Mouse (Mus musculus) urinary bladder, postnatal 10 days (tissue): ENCODE results near the gene Mok.
"Not testable (repeated sequence)": the region's sequence is repeated elsewhere in the genome, so short reads cannot be mapped to it uniquely, and the experiment has no call there.

Source experiments
- DNase-seq: peaks from one replicate; pipeline ENCODE4 v3.0.0; 2022; ENCODE audit warnings: low spot score

The Mok gene

GRCm38 (mm10) chr12:110840348-110841198, at the start of gene Mok:
TSS of gene Mok (minus strand) at chr12:110840939.
- peak; percentile 89 for DNase-seq

DNA sequence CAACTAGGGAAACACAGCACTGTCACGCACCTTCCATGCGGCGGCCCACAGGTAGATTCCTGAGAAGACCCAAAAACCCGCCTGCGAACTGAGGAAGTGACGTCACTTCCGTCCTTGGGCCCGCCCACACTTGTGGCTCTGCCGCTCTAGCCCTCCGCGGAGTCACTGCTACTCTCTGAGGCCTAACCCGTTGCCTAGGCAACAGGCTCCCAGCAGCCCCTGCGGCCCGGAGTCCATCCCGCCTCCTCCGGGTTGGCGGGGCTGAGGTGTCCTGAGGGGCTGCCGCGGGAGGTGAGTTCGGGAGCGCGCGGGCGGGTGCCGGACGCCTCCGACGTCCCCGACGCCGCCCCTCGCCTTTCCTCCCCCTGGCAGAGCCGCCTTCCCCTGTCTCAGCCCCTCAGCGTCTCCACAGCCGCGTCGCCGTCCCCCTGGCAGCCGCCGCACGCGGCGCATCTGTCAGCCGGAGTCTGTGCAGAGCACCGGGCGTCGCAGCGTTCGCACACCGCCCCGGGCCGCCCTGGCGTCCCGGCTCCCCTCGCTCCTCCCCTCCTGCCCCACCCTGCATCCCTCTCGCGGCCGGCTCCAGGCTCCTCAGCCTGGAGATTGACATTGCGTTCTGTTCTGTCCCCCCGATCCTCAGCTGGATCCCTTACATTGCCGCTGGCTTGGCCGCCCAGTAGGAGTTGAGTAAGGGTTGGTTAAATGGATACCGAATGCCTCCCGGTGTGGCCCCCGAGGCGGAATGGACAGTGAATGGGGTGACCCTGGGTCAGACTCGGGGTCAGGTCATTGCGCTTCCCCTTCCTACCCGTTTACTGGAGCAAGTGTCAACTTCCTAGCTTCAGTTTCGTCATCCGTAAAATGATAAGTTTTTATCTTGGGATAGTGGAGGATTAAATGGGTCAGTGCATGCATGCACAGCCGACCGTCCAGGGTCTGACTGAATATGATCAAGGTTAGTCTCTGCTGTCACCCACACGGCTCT, 48.6 kb upstream of the Mok start, which contains the start of the genes Cinp and Tecpr2:
Gene Cinp, minus strand, starts transcription at position 110 of the 985 bp plus-strand sequence.
Gene Tecpr2, plus strand, starts transcription at position 229 of the 985 bp plus-strand sequence.
- peak; percentile 83 for DNase-seq

DNA sequence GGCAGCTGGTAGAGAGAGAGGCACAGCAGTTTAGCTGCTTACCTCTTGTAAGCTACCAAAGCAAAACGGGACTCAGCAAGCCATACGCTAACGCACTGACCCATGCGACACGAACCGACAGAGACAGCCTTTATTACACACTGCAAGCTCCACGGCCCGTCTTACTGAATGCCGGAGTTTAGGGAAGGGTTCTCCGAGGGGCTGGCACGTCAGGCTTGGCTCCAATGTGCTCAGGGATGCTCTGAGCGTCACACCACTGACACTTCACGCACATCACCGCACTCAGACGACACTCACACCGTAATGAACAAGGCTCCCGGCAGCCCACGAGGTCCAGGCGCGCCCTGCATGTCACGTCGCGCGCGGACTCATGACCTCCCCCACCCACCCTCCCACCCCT, 47.9 kb upstream of the Mok start:
- no peak for DNase-seq

DNA sequence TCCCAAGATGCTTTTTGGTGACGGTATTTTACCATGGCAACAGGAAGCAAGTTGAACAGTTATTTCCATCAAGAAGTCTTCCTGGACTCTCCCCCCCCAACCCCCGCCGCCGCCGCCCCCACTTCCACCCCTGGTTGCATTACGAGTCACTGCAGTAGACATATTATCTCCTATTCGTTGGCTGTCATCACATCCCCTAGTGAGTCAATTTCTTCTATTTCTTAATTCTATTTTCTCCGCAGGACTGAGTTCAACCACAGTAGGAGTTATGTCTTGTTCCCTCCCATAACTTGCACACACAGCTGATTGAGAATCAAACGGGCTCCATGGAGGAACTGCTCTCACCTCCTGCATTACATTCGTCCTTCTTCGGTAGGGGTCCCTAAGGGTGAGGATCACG, 47.4 kb upstream of the Mok start:
- DNase-seq, result no peak

- DNase-seq, result no peak
Measured at GRCm38 (mm10) chr12:110885251-110885650, 44.5 kb upstream of the Mok start.

- DNase-seq, result no peak
Measured at GRCm38 (mm10) chr12:110882291-110882690, 41.6 kb upstream of the Mok start.

- no peak for DNase-seq
Measured at GRCm38 (mm10) chr12:110875351-110875750, 34.6 kb upstream of the Mok start.

GRCm38 (mm10) chr12:110871247-110871646, 30.5 kb upstream of the Mok start:
- DNase-seq, result no peak

GRCm38 (mm10) chr12:110870107-110870506, 29.4 kb upstream of the Mok start:
- DNase-seq, result no peak

DNA sequence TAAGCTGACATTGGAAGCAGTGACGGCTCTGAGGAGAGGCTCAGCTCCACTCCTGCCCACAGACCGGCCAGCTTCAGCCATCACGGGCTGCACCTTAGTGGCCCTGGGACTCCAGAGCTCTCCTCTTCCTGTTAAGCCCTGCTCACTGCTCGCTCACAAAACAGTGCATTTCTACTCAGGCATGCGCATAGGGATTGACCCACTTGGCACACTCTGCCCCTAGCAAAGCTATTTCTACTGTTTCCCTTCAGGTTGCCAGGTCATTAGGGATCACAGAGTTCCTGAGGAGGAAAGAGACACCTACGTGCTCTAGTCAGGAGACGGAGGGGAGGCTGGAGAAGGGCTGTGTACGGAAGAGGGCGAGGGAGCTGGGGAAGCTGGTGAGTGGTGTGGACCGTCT, 25.2 kb upstream of the Mok start:
- no peak for DNase-seq

DNA sequence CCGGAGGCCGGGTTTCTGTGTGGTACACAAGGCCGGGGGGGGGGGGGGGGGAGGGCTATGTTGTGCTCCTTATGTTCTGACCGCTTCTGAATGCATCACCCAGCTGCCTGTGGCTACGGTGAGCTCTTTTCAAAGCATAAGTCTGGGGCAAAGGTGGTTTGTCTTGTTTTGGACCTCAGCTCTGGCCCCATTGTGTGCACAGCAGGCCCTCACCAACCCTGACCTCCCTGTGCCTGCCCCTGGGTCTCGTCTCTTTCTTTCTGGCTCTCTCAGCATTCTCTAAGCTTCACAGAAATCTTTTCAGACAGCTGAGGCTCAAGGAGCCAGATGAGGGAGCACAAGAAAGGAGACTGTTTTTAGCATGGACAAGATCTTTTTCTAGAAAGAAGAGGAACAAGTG, 24.8 kb upstream of the Mok start:
- DNase-seq, result no peak

GRCm38 (mm10) chr12:110864008-110864407, 23.3 kb upstream of the Mok start:
- no peak for DNase-seq

GRCm38 (mm10) chr12:110861256-110861655, 20.5 kb upstream of the Mok start:
- DNase-seq, result no peak

DNA sequence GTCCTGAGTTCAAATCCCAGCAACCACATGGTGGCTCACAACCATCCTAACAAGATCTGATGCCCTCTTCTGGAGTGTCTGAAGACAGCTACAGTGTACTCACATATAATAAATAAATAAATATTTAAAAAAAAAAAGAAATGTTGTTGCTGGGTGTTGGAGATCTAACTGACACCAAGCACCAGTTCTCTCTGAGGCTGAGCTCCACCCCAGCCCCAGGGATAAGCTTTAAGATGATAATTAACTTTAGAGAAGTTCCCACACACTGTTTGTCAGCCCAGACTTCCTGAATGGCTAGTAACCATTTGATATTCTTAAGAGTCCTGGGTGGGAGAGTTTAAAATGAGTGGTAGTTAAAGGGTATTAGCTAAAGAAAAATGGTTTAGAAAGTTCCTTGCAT, 19.6 kb upstream of the Mok start:
- DNase-seq, result no peak

- DNase-seq, result not testable (repeated sequence)
Measured at GRCm38 (mm10) chr12:110858681-110859080, 17.9 kb upstream of the Mok start.

DNA sequence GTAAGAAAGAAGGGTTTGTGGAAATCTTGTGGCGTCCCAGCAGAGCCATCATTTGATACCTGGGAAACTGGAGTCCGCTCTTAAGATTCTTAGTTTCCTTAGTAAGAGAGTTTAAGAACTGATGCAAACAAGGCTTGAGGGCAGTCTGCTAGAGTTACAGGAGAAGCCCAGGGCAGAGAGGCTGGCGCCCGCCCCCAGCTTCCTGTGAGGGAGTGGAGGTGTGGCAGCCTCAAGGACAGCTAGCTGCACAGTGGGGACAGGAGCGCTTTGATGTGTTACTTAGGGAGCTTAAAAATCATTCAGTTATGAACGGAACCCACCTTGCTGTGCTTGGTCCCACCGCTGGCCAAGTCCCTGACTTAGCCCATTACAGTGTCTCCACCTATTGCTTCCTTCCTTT, 16.5 kb upstream of the Mok start:
- no peak for DNase-seq

- no peak for DNase-seq
Measured at GRCm38 (mm10) chr12:110854786-110855737, 14.3 kb upstream of the Mok start.

- no peak for DNase-seq
Measured at GRCm38 (mm10) chr12:110851923-110852322, 11.2 kb upstream of the Mok start.

GRCm38 (mm10) chr12:110851414-110851813, 10.7 kb upstream of the Mok start:
- no peak for DNase-seq

- no peak for DNase-seq
Measured at GRCm38 (mm10) chr12:110850929-110851256, 10.2 kb upstream of the Mok start.
